Mouse (Mus musculus): ENCODE results near the gene Cisd1. TPM values are rescaled to one million over a fixed set of nuclear protein-coding genes. Genes with fewer than 3 reads are reported as not detected.

Gene Cisd1
- 133 TPM for polyA plus RNA-seq (2014; fragmentation: Illumina TruSeq; extraction: RNeasy Lipid Tissue Mini Kit (QIAGEN cat#74804); ENCODE audit: low read depth, low replicate concordance)

GRCm38 (mm10) chr10:71344579-71345143, at the start of gene Cisd1:
Gene Cisd1 (minus strand): TSS chr10:71344954.

GRCm38 (mm10) chr10:71347509-71347949, 2.8 kb upstream of the Cisd1 start, which contains the start of gene Ipmk:
Gene Ipmk (plus strand): TSS chr10:71347763.

GRCm38 (mm10) chr10:71285126-71285580, 59.6 kb downstream of the Cisd1 start, which contains the start of gene Ube2d1:
Gene Ube2d1 (minus strand): TSS chr10:71285262.

Other genes with a start within 250 kb of the Cisd1 start
- 136 TPM for gene Bicc1, start 185.3 kb downstream of the Cisd1 start, polyA plus RNA-seq (2014; fragmentation: Illumina TruSeq; extraction: RNeasy Lipid Tissue Mini Kit (QIAGEN cat#74804); ENCODE audit: low read depth, low replicate concordance)
- gene Tfam, start 106.7 kb downstream of the Cisd1 start, polyA plus RNA-seq (2014; fragmentation: Illumina TruSeq; extraction: RNeasy Lipid Tissue Mini Kit (QIAGEN cat#74804); ENCODE audit: low read depth, low replicate concordance), result 191 TPM
- 61.3 TPM for gene Ube2d1, start 59.7 kb downstream of the Cisd1 start, polyA plus RNA-seq (2014; fragmentation: Illumina TruSeq; extraction: RNeasy Lipid Tissue Mini Kit (QIAGEN cat#74804); ENCODE audit: low read depth, low replicate concordance)
- gene Ipmk, start 2.8 kb upstream of the Cisd1 start, polyA plus RNA-seq (2014; fragmentation: Illumina TruSeq; extraction: RNeasy Lipid Tissue Mini Kit (QIAGEN cat#74804); ENCODE audit: low read depth, low replicate concordance), result 91.0 TPM

Data from kidney, adult 10 weeks (tissue).